Mouse (Mus musculus) liver, postnatal 0 days (tissue): Measurements from ENCODE around the gene Reg4. TPM values are rescaled to one million over a fixed set of nuclear protein-coding genes. Genes with fewer than 3 reads are reported as not detected.

Experiments
- ATAC-seq: fragments of 200-750 bp; cut with Nextera tagmentation; 2 replicates; pipeline ENCODE4 v1.8.0; 2017; ENCODE audit warnings: mild to moderate bottlenecking, moderate library complexity
- DNase-seq: peaks from one replicate; pipeline ENCODE4 v3.0.0-alpha.2; 2016
- H3K27ac ChIP-seq: fragments of 300-500 bp; sonication (generic); 2 replicates; pipeline ENCODE4 v1.5.1; 2014; ENCODE audit warnings: antibody characterized with exemption, moderate library complexity, mild to moderate bottlenecking, low read depth
- H3K27me3 ChIP-seq: fragments of 300-500 bp; sonication (generic); 2 replicates; pipeline ENCODE4 v1.6.1; 2014; ENCODE audit warnings: low read length, control low read depth, mixed read lengths; ENCODE audit not compliant: insufficient read depth
- H3K36me3 ChIP-seq: fragments of 300-500 bp; sonication (generic); replicated peaks from 2 replicates; pipeline ENCODE4 v1.6.1; 2014; ENCODE audit warnings: mild to moderate bottlenecking, control low read depth, low read length, moderate library complexity, mixed read lengths; ENCODE audit not compliant: insufficient read depth
- H3K4me1 ChIP-seq: fragments of 300-500 bp; sonication (generic); 2 replicates; pipeline ENCODE4 v1.6.1; 2014; ENCODE audit warnings: antibody characterized with exemption, mild to moderate bottlenecking, control low read depth; ENCODE audit not compliant: insufficient read depth
- H3K4me2 ChIP-seq: fragments of 300-500 bp; sonication (generic); 2 replicates; pipeline ENCODE4 v1.6.1; 2014; ENCODE audit warnings: low read depth, mild to moderate bottlenecking, low read length, moderate library complexity, mixed read lengths
- H3K4me3 ChIP-seq: fragments of 300-500 bp; sonication (generic); 2 replicates; pipeline ENCODE4 v1.5.1; 2014; ENCODE audit warnings: low read depth, low read length
- H3K9ac ChIP-seq: fragments of 300-500 bp; sonication (generic); replicated peaks from 2 replicates; pipeline ENCODE4 v1.6.1; 2014; ENCODE audit warnings: mild to moderate bottlenecking, moderate library complexity
- H3K9me3 ChIP-seq: fragments of 300-500 bp; sonication (generic); 2 replicates; pipeline ENCODE4 v1.6.1; 2016; ENCODE audit warnings: mild to moderate bottlenecking, control low read depth, low read length, mixed read lengths
- CTCF ChIP-seq: sonication (generic); IDR thresholded peaks from 2 replicates; pipeline ENCODE4 v1.5.1; 2016; ENCODE audit warnings: antibody characterized with exemption, low read depth
- EP300 ChIP-seq: IDR thresholded peaks from 2 replicates; pipeline ENCODE4 v1.6.1; 2016; ENCODE audit warnings: antibody characterized with exemption, low read depth, mild to moderate bottlenecking
- WGBS: fragments of 180-500 bp; shearing (Covaris S2); extraction: QIAGEN DNeasy Blood & Tissue Kit; methylation state at CpG from one replicate; pipeline ENCODE4 v1.1.7; 2014; ENCODE audit not compliant: insufficient replicate concordance; 5-methylcytosine and 5-hydroxymethylcytosine counted together
- polyA plus RNA-seq: library from polyadenylated mRNA; unstranded; fragments of >200 nt; fragmentation: Nextera tagmentation; extraction: Ambion mirVana; gene quantifications from 2 replicates; pipeline ENCODE4 v1.2.1, GENCODE M21; 2015

Reg4 gene
- polyA plus RNA-seq, 1 experiment from 2014 or later, result not detected

DNA sequence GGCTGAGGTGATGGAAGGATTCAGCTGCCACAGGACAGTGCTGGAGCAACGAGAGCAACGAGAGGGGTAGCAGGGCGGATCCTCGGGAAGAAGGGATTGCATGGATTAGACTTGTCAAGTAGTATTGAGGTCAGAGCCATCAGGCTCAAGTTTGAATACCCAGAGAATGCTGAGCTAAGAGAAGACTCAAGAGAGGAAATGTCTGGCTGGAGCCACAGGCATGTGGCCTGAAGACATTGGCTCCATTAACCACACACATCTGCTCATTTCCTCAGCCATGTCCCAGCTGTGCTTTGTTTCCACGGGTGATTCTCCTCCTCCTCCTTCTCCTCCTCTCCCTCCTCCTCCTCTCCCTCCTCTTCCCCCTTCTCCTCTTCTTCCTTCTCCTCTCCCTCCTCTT is 22.2 kb upstream of the Reg4 start:
- TF ChIP-seq EP300 (no peak), CTCF (no peak)
- no peaks in the 10 kb centered on the region for H3K27me3 ChIP-seq
- H3K9ac ChIP-seq, result no peak overlapping the region
- H3K4me3 ChIP-seq, result no peak overlapping the region
- H3K27ac ChIP-seq, result no peak overlapping the region
- peaks cover 17% of the 10 kb centered on the region for H3K4me1 ChIP-seq
- H3K4me2 ChIP-seq, result no peak overlapping the region
- H3K9me3 ChIP-seq, result no peaks in the 10 kb centered on the region
- H3K36me3 ChIP-seq, result no peaks in the 10 kb centered on the region
- 51% methylated on average over 5 of the region's 5 CpGs for WGBS
- ATAC-seq, result no peak
- peak; percentile 8 for DNase-seq

DNA sequence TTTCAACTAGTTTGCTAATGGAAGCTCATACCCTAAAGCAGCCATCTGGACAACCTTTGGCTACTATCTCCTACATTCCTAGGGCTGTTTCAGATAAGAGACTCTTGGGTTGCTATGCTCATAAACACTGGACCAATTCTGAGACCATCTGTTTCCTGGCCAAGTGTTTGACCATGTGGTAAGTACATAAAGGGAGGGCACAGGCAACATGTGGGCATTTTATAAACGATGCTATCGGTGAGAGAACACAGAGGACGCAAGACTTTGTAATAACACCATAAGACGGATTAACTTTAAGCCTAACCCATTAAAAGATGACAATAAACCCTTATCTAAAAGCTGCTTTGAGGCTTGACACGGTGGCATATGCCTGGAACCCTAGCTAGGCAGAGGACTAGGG is 18.7 kb upstream of the Reg4 start:
- Histone ChIP-seq H3K4me1 (peaks cover 11% of the 10 kb centered on the region), H3K27ac (no peak overlapping the region), H3K36me3 (no peaks in the 10 kb centered on the region), H3K9me3 (no peaks in the 10 kb centered on the region), H3K27me3 (no peaks in the 10 kb centered on the region), H3K4me3 (no peak overlapping the region), H3K9ac (no peak overlapping the region), H3K4me2 (no peak overlapping the region)
- ATAC-seq, result no peak
- TF ChIP-seq CTCF, result no peak
- no peak for TF ChIP-seq EP300
- 52% methylated on average over 5 of the region's 5 CpGs for WGBS
- no peak for DNase-seq

DNA sequence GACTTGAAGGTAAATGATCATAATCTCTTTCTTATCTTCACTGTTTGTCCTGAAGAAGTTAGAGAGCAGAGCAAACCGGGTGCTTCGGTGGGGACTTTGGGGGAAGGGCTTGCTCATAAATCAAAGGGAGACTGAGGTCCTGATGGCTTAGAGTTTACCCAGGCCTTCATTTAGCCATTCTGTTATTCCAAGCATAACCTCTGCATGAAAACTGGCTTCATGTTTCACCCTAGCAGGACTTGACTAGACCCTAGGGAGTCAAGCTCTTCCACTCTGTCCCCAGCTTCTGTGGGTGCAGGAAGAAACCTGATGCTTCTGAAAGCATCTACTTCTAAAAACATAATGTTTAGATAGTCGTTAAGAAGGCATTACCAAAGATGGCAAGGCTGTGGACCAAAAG is 15.0 kb upstream of the Reg4 start:
- no peaks in the 10 kb centered on the region for H3K27me3 ChIP-seq

DNA sequence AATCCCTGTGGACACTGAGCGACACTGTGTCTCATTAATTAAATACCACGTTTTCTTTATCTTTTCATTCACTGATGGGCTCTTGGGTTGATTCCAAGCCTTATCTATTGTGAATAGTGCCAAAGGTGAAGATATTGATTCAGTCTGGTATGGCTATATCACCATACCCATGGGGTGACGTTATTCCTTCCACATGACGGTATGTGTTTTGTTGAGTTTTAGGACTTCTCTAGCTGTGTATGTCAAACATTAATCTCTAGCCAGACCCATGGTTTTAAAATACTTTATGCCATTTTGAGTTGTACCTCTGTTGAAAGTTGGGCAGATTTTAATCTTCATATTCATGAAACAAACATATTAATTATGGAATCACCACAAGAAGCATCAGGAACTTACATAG is 12.8 kb upstream of the Reg4 start:
- H3K36me3 ChIP-seq, result no peaks in the 10 kb centered on the region
- no peaks in the 10 kb centered on the region for H3K27me3 ChIP-seq
- DNase-seq (no peak), ATAC-seq (peak; percentile 79; the same call in 1 of the 2 replicates)
- H3K9me3 ChIP-seq, result no peaks in the 10 kb centered on the region
- no peak overlapping the region for H3K4me2 ChIP-seq
- H3K9ac ChIP-seq, result no peak overlapping the region
- H3K4me3 ChIP-seq, result no peak overlapping the region
- H3K27ac ChIP-seq, result no peak overlapping the region
- H3K4me1 ChIP-seq, result peaks cover 4% of the 10 kb centered on the region
- TF ChIP-seq CTCF (no peak), EP300 (no peak)
- WGBS, result 57% methylated on average over 4 of the region's 4 CpGs

More for the DNA sequence above, 15.0 kb upstream of the Reg4 start:
- DNase-seq, result no peak
- Histone ChIP-seq H3K4me3 (no peak overlapping the region), H3K9ac (no peak overlapping the region), H3K27ac (no peak overlapping the region), H3K36me3 (no peaks in the 10 kb centered on the region), H3K9me3 (no peaks in the 10 kb centered on the region), H3K4me2 (no peak overlapping the region), H3K4me1 (peaks cover 11% of the 10 kb centered on the region)
- 33% methylated on average over 3 of the region's 3 CpGs for WGBS
- ATAC-seq, result no peak
- TF ChIP-seq EP300 (no peak), CTCF (no peak)

DNA sequence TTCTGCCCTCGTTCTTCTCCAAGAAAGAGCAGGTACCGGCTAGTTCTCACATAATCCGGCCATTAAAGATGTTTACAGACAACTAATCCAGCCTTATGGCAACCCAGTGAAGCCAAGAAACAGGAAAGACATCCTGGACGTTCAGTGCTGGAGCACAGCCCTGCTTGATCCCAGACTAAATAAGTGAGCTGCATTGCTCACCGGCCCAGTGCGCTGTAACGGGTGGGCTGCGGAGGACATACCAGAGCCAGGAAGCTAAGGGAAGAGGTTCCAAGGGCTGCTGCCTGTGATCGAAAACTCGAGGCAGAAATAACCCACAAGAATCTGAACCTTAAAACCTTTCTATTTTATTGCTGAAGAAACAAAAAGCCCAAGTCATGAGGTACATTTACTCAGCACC is 11.1 kb upstream of the Reg4 start:
- ATAC-seq, result no peak
- Histone ChIP-seq H3K36me3 (no peaks in the 10 kb centered on the region), H3K9ac (no peak overlapping the region), H3K27ac (no peak overlapping the region), H3K4me3 (no peak overlapping the region), H3K27me3 (no peaks in the 10 kb centered on the region), H3K4me1 (peaks cover 4% of the 10 kb centered on the region), H3K4me2 (no peak overlapping the region), H3K9me3 (no peaks in the 10 kb centered on the region)
- 66% methylated on average over 10 of the region's 10 CpGs for WGBS
- DNase-seq, result no peak
- TF ChIP-seq CTCF (no peak), EP300 (no peak)

DNA sequence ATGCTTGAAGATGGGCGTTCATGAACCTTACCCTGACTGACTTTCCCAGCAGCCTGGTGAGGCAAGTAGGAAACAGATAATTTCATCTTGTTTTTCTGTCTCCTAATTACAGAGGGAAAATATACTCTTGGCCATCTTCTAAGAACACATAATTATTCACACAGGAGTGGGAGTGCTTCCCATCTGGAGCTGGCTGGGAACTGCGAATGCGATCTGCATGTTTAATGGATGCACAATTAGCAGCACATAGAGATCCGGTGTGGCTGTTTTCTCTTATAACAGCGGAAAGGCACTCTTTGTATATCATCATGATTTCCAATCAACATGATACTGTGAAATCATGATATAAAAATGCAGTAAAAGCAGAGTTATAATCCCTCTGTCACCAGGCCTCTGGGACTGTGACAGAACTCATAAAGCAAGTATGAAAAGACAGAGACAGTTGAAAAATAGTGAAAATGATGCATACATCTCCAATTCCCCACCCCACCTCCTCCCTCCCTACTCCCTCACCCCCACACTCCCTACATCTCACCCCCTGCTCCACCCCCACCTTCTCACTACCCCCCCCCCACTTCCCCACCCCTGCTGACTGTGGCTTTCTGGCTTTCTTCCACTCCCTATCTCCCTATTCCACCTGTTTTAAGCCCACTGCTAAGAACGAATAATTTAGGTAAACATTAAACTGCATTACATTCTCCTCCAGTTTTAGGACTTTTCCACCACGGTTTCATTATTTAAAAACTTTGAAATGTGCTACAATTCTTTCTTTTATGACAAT is 10.5 kb upstream of the Reg4 start:
- H3K27ac ChIP-seq, result no peak overlapping the region
- H3K27me3 ChIP-seq, result no peaks in the 10 kb centered on the region
- H3K36me3 ChIP-seq, result no peaks in the 10 kb centered on the region
- H3K4me3 ChIP-seq, result no peak overlapping the region
- no peak for DNase-seq
- H3K9ac ChIP-seq, result no peak overlapping the region
- no peak for TF ChIP-seq CTCF
- TF ChIP-seq EP300, result no peak
- no peaks in the 10 kb centered on the region for H3K9me3 ChIP-seq
- H3K4me1 ChIP-seq, result peaks cover 4% of the 10 kb centered on the region
- 66% methylated on average over 7 of the region's 7 CpGs for WGBS
- no peak for ATAC-seq
- H3K4me2 ChIP-seq, result no peak overlapping the region
